Mouse (Mus musculus): ENCODE measurements around the gene 6330409D20Rik. TPM values are rescaled to one million over a fixed set of nuclear protein-coding genes. Genes with fewer than 3 reads are reported as not detected.
A peak's percentile ranks its signal among the peaks of the same experiment; 100 is the strongest.

The 6330409D20Rik gene
- polyA plus RNA-seq, 1 experiment from 2014 or later: 0.28 TPM

GRCm38 (mm10) chr2:32761361-32761760, 20.5 kb upstream of the 6330409D20Rik start:
- H3K9ac ChIP-seq (ENCODE audit: low read length): no peak overlapping the region
- no peak overlapping the region for H3K27ac ChIP-seq (ENCODE audit: low read length)
- no peak overlapping the region for H3K4me2 ChIP-seq (ENCODE audit: low read depth, low read length)
- peaks cover 3% of the 10 kb centered on the region; the same call in 1 of the 2 replicates for H3K4me1 ChIP-seq (ENCODE audit: control insufficient read depth, insufficient read depth, low read length)
- WGBS: 89% methylated on average over 14 of the region's 14 CpGs
- no peak overlapping the region for H3K4me3 ChIP-seq (replicated peaks; ENCODE audit: low read length)
- H3K36me3 ChIP-seq (ENCODE audit: control insufficient read depth, insufficient read depth, low read length): no peaks in the 10 kb centered on the region
- H3K27me3 ChIP-seq (ENCODE audit: control insufficient read depth, insufficient read depth, low read length): no peaks in the 10 kb centered on the region
- H3K9me3 ChIP-seq (replicated peaks; ENCODE audit: control insufficient read depth, low read length): no peaks in the 10 kb centered on the region
- ATAC-seq (ENCODE audit: insufficient read depth, low FRiP score): no peak

- ATAC-seq (ENCODE audit: insufficient read depth, low FRiP score): no peak
Measured at GRCm38 (mm10) chr2:32759001-32759400, 18.2 kb upstream of the 6330409D20Rik start.

GRCm38 (mm10) chr2:32758503-32758902, 17.7 kb upstream of the 6330409D20Rik start:
- Histone ChIP-seq H3K27me3 (ENCODE audit: control insufficient read depth, insufficient read depth, low read length) (no peaks in the 10 kb centered on the region), H3K36me3 (ENCODE audit: control insufficient read depth, insufficient read depth, low read length) (no peaks in the 10 kb centered on the region), H3K4me2 (ENCODE audit: low read depth, low read length) (no peak overlapping the region), H3K27ac (ENCODE audit: low read length) (no peak overlapping the region), H3K9ac (ENCODE audit: low read length) (no peak overlapping the region), H3K9me3 (replicated peaks; ENCODE audit: control insufficient read depth, low read length) (no peaks in the 10 kb centered on the region), H3K4me3 (replicated peaks; ENCODE audit: low read length) (no peak overlapping the region), H3K4me1 (ENCODE audit: control insufficient read depth, insufficient read depth, low read length) (peaks cover 3% of the 10 kb centered on the region; the same call in 1 of the 2 replicates)
- WGBS: 56% methylated on average over 8 of the region's 8 CpGs
- no peak for ATAC-seq (ENCODE audit: insufficient read depth, low FRiP score)

More at GRCm38 (mm10) chr2:32759001-32759400, 18.2 kb upstream of the 6330409D20Rik start:
- Histone ChIP-seq H3K4me3 (replicated peaks; ENCODE audit: low read length) (no peak overlapping the region), H3K9me3 (replicated peaks; ENCODE audit: control insufficient read depth, low read length) (no peaks in the 10 kb centered on the region), H3K27me3 (ENCODE audit: control insufficient read depth, insufficient read depth, low read length) (no peaks in the 10 kb centered on the region), H3K9ac (ENCODE audit: low read length) (no peak overlapping the region), H3K4me1 (ENCODE audit: control insufficient read depth, insufficient read depth, low read length) (peaks cover 3% of the 10 kb centered on the region; the same call in 1 of the 2 replicates), H3K4me2 (ENCODE audit: low read depth, low read length) (no peak overlapping the region), H3K27ac (ENCODE audit: low read length) (no peak overlapping the region), H3K36me3 (ENCODE audit: control insufficient read depth, insufficient read depth, low read length) (no peaks in the 10 kb centered on the region)
- 86% methylated on average over 2 of the region's 2 CpGs for WGBS

- Histone ChIP-seq H3K9ac (ENCODE audit: low read length) (peak within 1 kb of the TSS; percentile 89), H3K27me3 (ENCODE audit: control insufficient read depth, insufficient read depth, low read length) (no peaks in the 10 kb centered on the region), H3K9me3 (replicated peaks; ENCODE audit: control insufficient read depth, low read length) (no peaks in the 10 kb centered on the region), H3K4me2 (ENCODE audit: low read depth, low read length) (peak within 1 kb of the TSS; percentile 56), H3K4me1 (ENCODE audit: control insufficient read depth, insufficient read depth, low read length) (peaks cover 3% of the 10 kb centered on the region; the same call in 1 of the 2 replicates), H3K36me3 (ENCODE audit: control insufficient read depth, insufficient read depth, low read length) (no peaks in the 10 kb centered on the region), H3K4me3 (replicated peaks; ENCODE audit: low read length) (peak within 1 kb of the TSS; percentile 72), H3K27ac (ENCODE audit: low read length) (peak within 1 kb of the TSS; percentile 90)
- under 1% methylated on average over 66 of the region's 66 CpGs for WGBS
- peak; percentile 96 for ATAC-seq (ENCODE audit: insufficient read depth, low FRiP score)
Measured at GRCm38 (mm10) chr2:32757056-32757845, 16.4 kb upstream of the 6330409D20Rik start, which contains the start of gene Tor2a. Tor2a (plus strand) TSS chr2:32757234.

GRCm38 (mm10) chr2:32756674-32757055, 15.8 kb upstream of the 6330409D20Rik start:
- H3K9ac ChIP-seq (ENCODE audit: low read length): no peak overlapping the region
- H3K9me3 ChIP-seq (replicated peaks; ENCODE audit: control insufficient read depth, low read length): no peaks in the 10 kb centered on the region
- WGBS: 37% methylated on average over 6 of the region's 6 CpGs
- H3K36me3 ChIP-seq (ENCODE audit: control insufficient read depth, insufficient read depth, low read length): no peaks in the 10 kb centered on the region
- peak; percentile 5; the same call in 1 of the 2 replicates for ATAC-seq (ENCODE audit: insufficient read depth, low FRiP score)
- H3K4me1 ChIP-seq (ENCODE audit: control insufficient read depth, insufficient read depth, low read length): peaks cover 3% of the 10 kb centered on the region; the same call in 1 of the 2 replicates
- no peak overlapping the region for H3K27ac ChIP-seq (ENCODE audit: low read length)
- H3K4me3 ChIP-seq (replicated peaks; ENCODE audit: low read length): no peak overlapping the region
- no peak overlapping the region for H3K4me2 ChIP-seq (ENCODE audit: low read depth, low read length)
- no peaks in the 10 kb centered on the region for H3K27me3 ChIP-seq (ENCODE audit: control insufficient read depth, insufficient read depth, low read length)

GRCm38 (mm10) chr2:32752181-32752580, 11.4 kb upstream of the 6330409D20Rik start:
- Histone ChIP-seq H3K27me3 (ENCODE audit: control insufficient read depth, insufficient read depth, low read length) (no peaks in the 10 kb centered on the region), H3K9me3 (replicated peaks; ENCODE audit: control insufficient read depth, low read length) (no peaks in the 10 kb centered on the region), H3K4me3 (replicated peaks; ENCODE audit: low read length) (no peak overlapping the region), H3K27ac (ENCODE audit: low read length) (no peak overlapping the region), H3K4me2 (ENCODE audit: low read depth, low read length) (peak overlapping the region; percentile 59; the same call in 1 of the 2 replicates), H3K4me1 (ENCODE audit: control insufficient read depth, insufficient read depth, low read length) (0 out of 2 replicates have a peak, but pooled peaks cover 6% of the 10 kb centered on the region), H3K9ac (ENCODE audit: low read length) (no peak overlapping the region), H3K36me3 (ENCODE audit: control insufficient read depth, insufficient read depth, low read length) (no peaks in the 10 kb centered on the region)
- no peak for ATAC-seq (ENCODE audit: insufficient read depth, low FRiP score)
- 70% methylated on average over 10 of the region's 10 CpGs for WGBS

GRCm38 (mm10) chr2:32751665-32752033, 10.8 kb upstream of the 6330409D20Rik start:
- 0 out of 2 replicates have a peak, but pooled peaks cover 6% of the 10 kb centered on the region for H3K4me1 ChIP-seq (ENCODE audit: control insufficient read depth, insufficient read depth, low read length)
- peak overlapping the region; percentile 61 for H3K9ac ChIP-seq (ENCODE audit: low read length)
- ATAC-seq (ENCODE audit: insufficient read depth, low FRiP score): peak; percentile 32
- H3K4me2 ChIP-seq (ENCODE audit: low read depth, low read length): peak overlapping the region; percentile 59
- H3K36me3 ChIP-seq (ENCODE audit: control insufficient read depth, insufficient read depth, low read length): no peaks in the 10 kb centered on the region
- H3K4me3 ChIP-seq (replicated peaks; ENCODE audit: low read length): peak overlapping the region; percentile 45
- H3K27ac ChIP-seq (ENCODE audit: low read length): peak overlapping the region; percentile 22; the same call in 1 of the 2 replicates
- no peaks in the 10 kb centered on the region for H3K9me3 ChIP-seq (replicated peaks; ENCODE audit: control insufficient read depth, low read length)
- WGBS: 36% methylated on average over 8 of the region's 10 CpGs
- H3K27me3 ChIP-seq (ENCODE audit: control insufficient read depth, insufficient read depth, low read length): no peaks in the 10 kb centered on the region

GRCm38 (mm10) chr2:32750887-32751664, 10.3 kb upstream of the 6330409D20Rik start:
- 0 out of 2 replicates have a peak overlapping the region, but pooled peaks have one; percentile 22 for H3K27ac ChIP-seq (ENCODE audit: low read length)
- no peaks in the 10 kb centered on the region for H3K27me3 ChIP-seq (ENCODE audit: control insufficient read depth, insufficient read depth, low read length)
- H3K4me3 ChIP-seq (replicated peaks; ENCODE audit: low read length): peak overlapping the region; percentile 45
- ATAC-seq (ENCODE audit: insufficient read depth, low FRiP score): peak; percentile 90
- 0 out of 2 replicates have a peak, but pooled peaks cover 6% of the 10 kb centered on the region for H3K4me1 ChIP-seq (ENCODE audit: control insufficient read depth, insufficient read depth, low read length)
- H3K36me3 ChIP-seq (ENCODE audit: control insufficient read depth, insufficient read depth, low read length): no peaks in the 10 kb centered on the region
- H3K9me3 ChIP-seq (replicated peaks; ENCODE audit: control insufficient read depth, low read length): no peaks in the 10 kb centered on the region
- H3K9ac ChIP-seq (ENCODE audit: low read length): peak overlapping the region; percentile 61
- peak overlapping the region; percentile 59 for H3K4me2 ChIP-seq (ENCODE audit: low read depth, low read length)
- 21% methylated on average over 31 of the region's 31 CpGs for WGBS
